23 mouse cellular contexts compared by ENCODE assay signal in the genomic region with DNA sequence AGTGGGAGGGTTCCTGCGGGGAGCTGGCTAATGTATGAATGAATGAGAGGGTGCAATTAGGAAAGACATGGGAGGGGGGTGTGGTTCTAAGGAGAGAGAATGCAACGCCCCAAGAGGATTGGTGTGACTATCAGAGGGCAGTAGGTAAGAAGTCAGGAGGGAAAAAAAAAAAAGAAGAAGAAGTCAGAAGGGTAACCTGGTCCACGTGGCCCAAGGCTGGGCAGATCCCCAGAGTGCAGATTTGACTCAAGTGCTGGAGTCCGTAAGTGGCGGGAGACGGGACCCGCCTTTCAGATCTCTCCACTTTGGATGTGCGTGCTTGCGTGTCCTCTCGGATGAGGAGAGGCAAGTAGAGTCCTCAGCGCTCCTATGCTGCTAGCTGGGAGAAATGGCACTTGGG. TPM values are rescaled to one million over a fixed set of nuclear protein-coding genes. Genes with fewer than 3 reads are reported as not detected.
DNase-seq lines count a peak whose midpoint lies in the region; ATAC-seq and TF ChIP-seq lines count a peak whose summit lies in the region.
"Had no signal": no experiment of that assay in that cellular context is flagged by ENCODE, and none has a peak within 500 bp of the region (broad histone marks: within the 10 kb centered on the region; RNA-seq: fewer than 3 reads in every experiment).

No protein-coding gene starts in this region.

- TF ChIP-seq CTCF in kidney, adult 2 months (conservative IDR thresholded peaks at IDR 0.05; ENCODE audit: insufficient read depth, insufficient read length, low read depth, low read length): no peak

- H3K27me3 ChIP-seq in forebrain, embryonic 10.5 days (ENCODE audit: poor library complexity, severe bottlenecking): no peaks in the 10 kb centered on the region; the same call in 1 of the 2 replicates
- H3K27me3 ChIP-seq in forebrain, embryonic 15.5 days: no peaks in the 10 kb centered on the region
- no peaks in the 10 kb centered on the region for H3K27me3 ChIP-seq in kidney, adult 2 months (replicated peaks; ENCODE audit: control insufficient read depth, insufficient read depth, low read length)
- H3K27me3 ChIP-seq: heart, embryonic 12.5 days had no signal

- no peak for DNase-seq in forebrain, embryonic 10.5 days (ENCODE audit: extremely low spot score, low spot score)
- DNase-seq in kidney, postnatal 36 days: peak; percentile 33 to 70
- no peak for DNase-seq in kidney, adult 2 months
- DNase-seq in ES-E14 (ENCODE audit: low read depth, low spot score): no peak
- peak; percentile 52 for DNase-seq in induced T-regulatory cell, adult 2 months (ENCODE audit: low read depth)
- DNase-seq in lung, postnatal 10 days: no peak
- no peak for DNase-seq in cerebellum, adult 9-10 months
- DNase-seq: adrenal gland, postnatal 10 days; cerebellum, adult 18-20 months; cerebellum, postnatal 10 days; gastrocnemius, postnatal 10 days; heart, adult 18-20 months had no signal

- no peak overlapping the region for H3K4me3 ChIP-seq in forebrain, embryonic 10.5 days
- no peak overlapping the region for H3K4me3 ChIP-seq in forebrain, embryonic 15.5 days
- H3K4me3 ChIP-seq in kidney, adult 2 months (ENCODE audit: insufficient read depth, low read depth, low read length): no peak overlapping the region
- H3K4me3 ChIP-seq in ES-E14 (ENCODE audit: insufficient read depth in 1 of 2, low read depth in 1 of 2, low read length in 2 of 2, poor library complexity in 1 of 2, severe bottlenecking in 1 of 2): no peak overlapping the region
- H3K4me3 ChIP-seq: embryonic facial prominence, embryonic 10.5 days; erythroblast, embryonic 14.5 days; heart, embryonic 12.5 days; hindbrain, embryonic 10.5 days had no signal

- H3K9me3 ChIP-seq in forebrain, embryonic 10.5 days: no peaks in the 10 kb centered on the region
- H3K9me3 ChIP-seq in forebrain, embryonic 15.5 days: no peaks in the 10 kb centered on the region
- no peaks in the 10 kb centered on the region for H3K9me3 ChIP-seq in ES-E14 (ENCODE audit: control insufficient read depth, insufficient read depth, low read depth, low read length)
- H3K9me3 ChIP-seq: embryonic facial prominence, embryonic 10.5 days; heart, embryonic 12.5 days; hindbrain, embryonic 10.5 days had no signal

- no peak for ATAC-seq in forebrain, embryonic 15.5 days (replicated peaks)
- ATAC-seq: forebrain, embryonic 16.5 days had no signal

- peaks cover 65% of the 10 kb centered on the region for H3K4me1 ChIP-seq in forebrain, embryonic 10.5 days
- peaks cover 32% of the 10 kb centered on the region for H3K4me1 ChIP-seq in forebrain, embryonic 15.5 days
- no peaks in the 10 kb centered on the region for H3K4me1 ChIP-seq in kidney, adult 2 months (ENCODE audit: control insufficient read depth, insufficient read depth, low read length)
- H3K4me1 ChIP-seq in ES-E14 (ENCODE audit: control insufficient read depth in 2 of 2, insufficient read depth in 2 of 2, low read length in 2 of 2, poor library complexity in 1 of 2): peaks cover 0 to 5% of the 10 kb centered on the region in 2 experiments; a peak in 1 of 4 replicates

- no peaks in the 10 kb centered on the region for H3K36me3 ChIP-seq in forebrain, embryonic 10.5 days (replicated peaks)
- no peaks in the 10 kb centered on the region for H3K36me3 ChIP-seq in forebrain, embryonic 15.5 days
- no peaks in the 10 kb centered on the region for H3K36me3 ChIP-seq in kidney, adult 2 months (ENCODE audit: control insufficient read depth, insufficient read depth, low read length)
- H3K36me3 ChIP-seq in ES-E14 (ENCODE audit: control insufficient read depth, insufficient read depth, low read length, poor library complexity, severe bottlenecking): no peaks in the 10 kb centered on the region
- H3K36me3 ChIP-seq: embryonic facial prominence, embryonic 10.5 days; heart, embryonic 12.5 days; hindbrain, embryonic 10.5 days had no signal

- 91% methylated on average over 11 of the region's 11 CpGs for WGBS in forebrain, embryonic 10.5 days
- 81% methylated on average over 11 of the region's 11 CpGs for WGBS in forebrain, embryonic 15.5 days
- 83% methylated on average over 11 of the region's 11 CpGs for WGBS in kidney, adult 2 months

- peak overlapping the region; percentile 12; the same call in 1 of the 2 replicates for H3K27ac ChIP-seq in forebrain, embryonic 10.5 days
- H3K27ac ChIP-seq in forebrain, embryonic 15.5 days (replicated peaks): no peak overlapping the region
- H3K27ac ChIP-seq in kidney, adult 2 months (ENCODE audit: insufficient read depth, low read depth, low read length): no peak overlapping the region
- no peak overlapping the region for H3K27ac ChIP-seq in ES-E14 (ENCODE audit: insufficient read depth, low read depth, low read length, poor library complexity, severe bottlenecking)
- H3K27ac ChIP-seq: hindbrain, embryonic 14.5 days had no signal

- in situ Hi-C loops in ES-E14 (cut with MboI; ENCODE audit: low sequenced_read_pairs in 2 of 2, unreplicated experiment in 2 of 2): no loop called here

- H3K9ac ChIP-seq in forebrain, embryonic 15.5 days (replicated peaks): no peak overlapping the region
- H3K9ac ChIP-seq in ES-E14 (ENCODE audit: insufficient read depth, low read depth, low read length, poor library complexity, severe bottlenecking): peak overlapping the region; percentile 20; the same call in 1 of the 2 replicates
- H3K9ac ChIP-seq: heart, embryonic 12.5 days; hindbrain, embryonic 14.5 days had no signal

- no peak overlapping the region for H3K4me2 ChIP-seq in forebrain, embryonic 15.5 days (replicated peaks)
- H3K4me2 ChIP-seq: heart, embryonic 12.5 days; hindbrain, embryonic 14.5 days had no signal

- TF ChIP-seq POLR2A in kidney, adult 2 months (IDR thresholded peaks at IDR 0.05; ENCODE audit: low read depth, low read length): no peak

TF ChIP-seq in ES-E14, 5 proteins besides CTCF, POLR2A, EP300 and RAD21:
- TF ChIP-seq ZC3H11A (IDR thresholded peaks at IDR 0.05; ENCODE audit: borderline replicate concordance, low read depth, low read length): no peak
- no peak for TF ChIP-seq HCFC1 (IDR thresholded peaks at IDR 0.05; ENCODE audit: borderline replicate concordance, insufficient read depth, low read length)
- no peak for TF ChIP-seq MAFK (IDR thresholded peaks at IDR 0.05; ENCODE audit: insufficient read depth, low read depth, low read length)
- no peak for TF ChIP-seq CHD2 (IDR thresholded peaks at IDR 0.05; ENCODE audit: low read depth, low read length)
- TF ChIP-seq ZNF384 (IDR thresholded peaks at IDR 0.05; ENCODE audit: low read depth, low read length): no peak

RNA-seq across cellular contexts. Expression of a gene that starts 16.2 kb away (rescaled TPM):
- polyA plus RNA-seq in forebrain, embryonic 10.5 days (2016; fragmentation: Nextera tagmentation; extraction: Ambion mirVana): 1.9 and 2.1 TPM in 2 replicates
- 0.92 and 1.3 TPM in 2 replicates for polyA plus RNA-seq in forebrain, embryonic 15.5 days (2015; fragmentation: Nextera tagmentation; extraction: Ambion mirVana)
- polyA plus RNA-seq in kidney, adult 2 months (2012; rRNA removed): 18.2 and 20.2 TPM in 2 replicates
- 2.1 and 2.5 TPM in 2 replicates for total RNA-seq in ES-E14 (2012; rRNA removed)

RNA-seq across cellular contexts. Expression of a gene that starts 54.9 kb away (rescaled TPM):
- polyA plus RNA-seq in forebrain, embryonic 10.5 days (2016; fragmentation: Nextera tagmentation; extraction: Ambion mirVana): 0.09 TPM in 1 of 2 replicates, not detected in the other
- polyA plus RNA-seq in forebrain, embryonic 15.5 days (2015; fragmentation: Nextera tagmentation; extraction: Ambion mirVana): not detected in 2 replicates
- 265 and 295 TPM in 2 replicates for polyA plus RNA-seq in kidney, adult 2 months (2012; rRNA removed)
- 1.4 and 2.2 TPM in 2 replicates for total RNA-seq in ES-E14 (2012; rRNA removed)
- total RNA-seq: gastrocnemius, postnatal 10 days; gastrocnemius, postnatal 4 days had no signal
- polyA plus RNA-seq: C2C12; erythroblast, embryonic 14.5 days; forebrain, embryonic 11.5 days; forebrain, embryonic 16.5 days; frontal cortex, adult 2 months; heart, embryonic 12.5 days; hindbrain, embryonic 10.5 days; hindbrain, embryonic 14.5 days had no signal

RNA-seq across cellular contexts. Expression of a gene that starts 57.9 kb away (rescaled TPM):
- polyA plus RNA-seq in forebrain, embryonic 10.5 days (2016; fragmentation: Nextera tagmentation; extraction: Ambion mirVana): 0.06 and 0.12 TPM in 2 replicates
- 0.20 and 0.87 TPM in 2 replicates for polyA plus RNA-seq in forebrain, embryonic 15.5 days (2015; fragmentation: Nextera tagmentation; extraction: Ambion mirVana)
- 9.2 and 9.7 TPM in 2 replicates for polyA plus RNA-seq in kidney, adult 2 months (2012; rRNA removed)
- 0.45 and 0.63 TPM in 2 replicates for total RNA-seq in ES-E14 (2012; rRNA removed)
- polyA plus RNA-seq: C2C12; erythroblast, embryonic 14.5 days; forebrain, embryonic 11.5 days; hindbrain, embryonic 10.5 days had no signal

Comparison
In these comparisons a context has a peak if more than half of its experiments do, and no peak if none do; other contexts are left out.
1. DNase-seq: peak in kidney, postnatal 36 days (2 of 2) and induced T-regulatory cell, adult 2 months (single experiment); none in forebrain, embryonic 10.5 days (single experiment), kidney, adult 2 months (single experiment), ES-E14 (single experiment), lung, postnatal 10 days (single experiment) and cerebellum, adult 9-10 months (single experiment).
2. RNA of a gene that starts 54.9 kb away (polyA plus RNA-seq): 265 to 295 TPM in kidney, adult 2 months; 0.09 TPM in forebrain, embryonic 10.5 days and not detected in forebrain, embryonic 15.5 days; every median in the first group is over 100 times any median in the second.